Mouse (Mus musculus): ENCODE measurements around the gene Rd3l. TPM values are rescaled to one million over a fixed set of nuclear protein-coding genes. Genes with fewer than 3 reads are reported as not detected.

Rd3l gene
- polyA plus RNA-seq, 1 experiment from 2014 or later = not detected

DNA sequence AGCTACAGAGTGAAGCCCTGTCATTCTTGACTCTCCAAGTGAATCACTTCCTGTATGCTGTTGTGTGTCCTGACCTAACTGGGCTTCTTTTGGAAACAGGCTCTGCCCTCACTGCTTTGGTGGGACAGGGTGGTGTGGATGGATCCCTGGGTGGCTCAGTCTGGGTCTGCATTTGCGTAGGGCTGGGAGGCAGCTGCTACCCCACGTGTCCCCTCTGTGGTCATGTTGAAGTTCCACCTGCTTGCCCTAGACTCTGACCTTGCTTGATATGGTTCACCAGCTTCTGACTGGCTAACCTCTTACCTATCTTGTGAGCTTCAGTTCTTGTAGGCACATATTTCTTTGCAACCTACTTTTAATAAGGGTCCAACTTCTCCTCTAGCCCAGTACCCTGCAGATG, 14.0 kb upstream of the Rd3l start:
- H3K27ac ChIP-seq (replicated peaks) = no peak overlapping the region
- no peaks in the 10 kb centered on the region for H3K9me3 ChIP-seq (replicated peaks)
- H3K36me3 ChIP-seq (replicated peaks) = no peaks in the 10 kb centered on the region
- no peak overlapping the region for H3K4me3 ChIP-seq (replicated peaks)
- no peak for ATAC-seq (ENCODE audit: insufficient read depth)
- no peak overlapping the region for H3K9ac ChIP-seq
- H3K4me2 ChIP-seq = no peak overlapping the region
- H3K27me3 ChIP-seq = no peaks in the 10 kb centered on the region
- H3K4me1 ChIP-seq (replicated peaks) = no peaks in the 10 kb centered on the region
- WGBS (ENCODE audit: insufficient replicate concordance) = 71% methylated on average over 2 of the region's 2 CpGs

DNA sequence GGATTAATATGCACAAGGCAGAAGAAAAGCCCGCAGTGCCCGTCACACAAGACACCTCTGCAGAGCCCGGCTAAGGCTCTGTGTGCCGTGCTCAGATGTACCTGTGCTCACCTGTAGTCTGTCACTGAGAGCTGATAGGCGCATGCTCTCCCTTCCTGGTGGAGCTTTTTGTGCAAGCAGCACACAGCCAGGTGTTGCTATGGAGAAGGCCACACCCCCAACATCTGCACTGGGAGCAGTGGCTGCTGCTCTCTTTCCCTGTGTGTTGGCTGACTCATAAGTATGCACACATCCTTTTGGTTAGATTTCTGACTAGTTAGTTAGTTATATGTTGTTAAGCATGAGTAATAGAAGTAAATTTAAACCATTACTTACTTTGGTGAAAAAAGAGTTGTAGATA, 11.5 kb upstream of the Rd3l start:
- Histone ChIP-seq H3K27me3 (no peaks in the 10 kb centered on the region), H3K27ac (replicated peaks) (no peak overlapping the region), H3K4me1 (replicated peaks) (no peaks in the 10 kb centered on the region), H3K36me3 (replicated peaks) (no peaks in the 10 kb centered on the region), H3K9ac (no peak overlapping the region), H3K9me3 (replicated peaks) (no peaks in the 10 kb centered on the region), H3K4me3 (replicated peaks) (no peak overlapping the region), H3K4me2 (no peak overlapping the region)
- no peak for ATAC-seq (ENCODE audit: insufficient read depth)
- WGBS (ENCODE audit: insufficient replicate concordance) = 75% methylated on average over 5 of the region's 5 CpGs

GRCm38 (mm10) chr12:111986756-111987155, 5.6 kb upstream of the Rd3l start:
- H3K36me3 ChIP-seq (replicated peaks) = no peaks in the 10 kb centered on the region
- no peak for ATAC-seq (ENCODE audit: insufficient read depth)

DNA sequence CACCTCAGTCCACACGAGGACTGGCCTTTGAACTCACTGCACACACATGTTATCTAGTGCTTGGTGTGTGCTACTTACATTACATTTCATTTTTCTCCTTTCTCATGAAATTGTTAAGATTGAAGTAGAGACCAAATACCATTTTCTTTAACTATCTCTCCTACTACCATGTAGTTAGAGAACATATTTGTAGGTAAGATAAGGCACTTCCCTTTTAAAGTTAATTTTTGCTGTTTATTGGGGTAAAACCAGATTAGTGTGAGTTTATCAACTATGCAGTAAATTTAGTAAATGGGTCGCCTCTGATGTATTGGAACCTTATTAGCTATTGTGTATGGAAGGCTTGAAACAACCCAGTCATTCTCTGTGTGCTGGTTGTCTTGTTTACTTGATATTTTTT, 2.0 kb upstream of the Rd3l start:
- 24% methylated on average over 2 of the region's 2 CpGs for WGBS (ENCODE audit: insufficient replicate concordance)
- H3K36me3 ChIP-seq (replicated peaks) = no peaks in the 10 kb centered on the region
- peaks cover 4% of the 10 kb centered on the region; the same call in 1 of the 2 replicates for H3K27me3 ChIP-seq
- H3K4me2 ChIP-seq = no peak overlapping the region
- no peak for ATAC-seq (ENCODE audit: insufficient read depth)
- H3K9me3 ChIP-seq (replicated peaks) = no peaks in the 10 kb centered on the region
- H3K4me3 ChIP-seq (replicated peaks) = no peak overlapping the region
- no peaks in the 10 kb centered on the region for H3K4me1 ChIP-seq (replicated peaks)
- no peak overlapping the region for H3K27ac ChIP-seq (replicated peaks)
- H3K9ac ChIP-seq = no peak overlapping the region

More at GRCm38 (mm10) chr12:111986756-111987155, 5.6 kb upstream of the Rd3l start:
- Histone ChIP-seq H3K4me3 (replicated peaks) (no peak overlapping the region), H3K27ac (replicated peaks) (no peak overlapping the region), H3K9ac (no peak overlapping the region), H3K9me3 (replicated peaks) (no peaks in the 10 kb centered on the region), H3K4me1 (replicated peaks) (no peaks in the 10 kb centered on the region), H3K27me3 (peaks cover 4% of the 10 kb centered on the region; the same call in 1 of the 2 replicates), H3K4me2 (no peak overlapping the region)
- WGBS (ENCODE audit: insufficient replicate concordance) = 39% methylated on average over 9 of the region's 9 CpGs

DNA sequence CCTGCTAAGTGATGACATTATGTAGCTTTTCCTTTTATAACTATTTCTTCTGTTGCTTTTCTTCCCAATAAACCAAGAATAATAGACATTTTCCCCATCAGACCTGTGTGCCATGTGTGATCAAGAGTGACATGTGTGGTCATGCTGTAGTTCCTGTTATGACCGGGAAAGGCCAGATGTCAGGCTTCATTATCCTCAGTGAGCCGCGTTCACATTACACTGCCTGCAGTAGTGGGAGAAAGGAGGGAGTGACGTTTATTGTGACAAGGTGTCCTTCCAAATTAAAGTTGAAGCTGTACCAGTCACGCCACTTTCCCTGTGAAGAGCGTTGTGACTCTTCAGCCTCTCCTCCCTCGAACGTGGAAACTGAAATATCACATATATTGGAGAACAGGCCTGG, 714 bp upstream of the Rd3l start:
- H3K4me1 ChIP-seq (replicated peaks) = no peaks in the 10 kb centered on the region
- H3K4me3 ChIP-seq (replicated peaks) = no peak overlapping the region
- H3K36me3 ChIP-seq (replicated peaks) = no peaks in the 10 kb centered on the region
- no peak overlapping the region for H3K4me2 ChIP-seq
- no peak overlapping the region for H3K27ac ChIP-seq (replicated peaks)
- peaks cover 4% of the 10 kb centered on the region; the same call in 1 of the 2 replicates for H3K27me3 ChIP-seq
- ATAC-seq (ENCODE audit: insufficient read depth) = no peak
- no peak overlapping the region for H3K9ac ChIP-seq
- no peaks in the 10 kb centered on the region for H3K9me3 ChIP-seq (replicated peaks)
- 50% methylated on average over 8 of the region's 8 CpGs for WGBS (ENCODE audit: insufficient replicate concordance)

GRCm38 (mm10) chr12:111978274-111978673, 2.8 kb downstream of the Rd3l start:
- Histone ChIP-seq H3K27ac (replicated peaks) (no peak overlapping the region), H3K4me3 (replicated peaks) (no peak overlapping the region), H3K9me3 (replicated peaks) (no peaks in the 10 kb centered on the region), H3K27me3 (no peaks in the 10 kb centered on the region; the same call in none of the 2 replicates), H3K36me3 (replicated peaks) (no peaks in the 10 kb centered on the region), H3K4me1 (replicated peaks) (no peaks in the 10 kb centered on the region), H3K4me2 (no peak overlapping the region), H3K9ac (no peak overlapping the region)
- no peak for ATAC-seq (ENCODE audit: insufficient read depth)
- WGBS (ENCODE audit: insufficient replicate concordance) = 36% methylated on average over 6 of the region's 6 CpGs

DNA sequence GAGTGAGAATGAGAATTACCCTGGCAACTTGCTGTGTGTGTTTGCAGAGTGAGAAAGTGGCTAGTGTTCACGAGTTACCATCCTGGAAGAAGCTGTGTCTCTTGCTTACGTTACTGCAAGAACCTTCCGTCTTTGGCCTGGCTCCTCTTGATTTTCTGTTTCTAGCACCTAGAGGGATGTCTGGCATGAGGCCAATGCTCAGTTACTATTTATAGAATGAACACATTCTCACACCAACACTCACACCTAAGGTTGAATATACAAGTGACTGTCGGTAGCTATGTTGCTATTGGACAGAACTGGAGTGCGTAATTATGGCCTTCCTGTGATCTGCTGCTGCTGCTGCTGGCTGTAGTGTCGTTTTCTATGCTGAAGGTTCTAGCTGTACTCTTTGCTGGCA, 4.0 kb downstream of the Rd3l start:
- Histone ChIP-seq H3K4me3 (replicated peaks) (no peak overlapping the region), H3K27ac (replicated peaks) (no peak overlapping the region), H3K4me1 (replicated peaks) (no peaks in the 10 kb centered on the region), H3K9me3 (replicated peaks) (no peaks in the 10 kb centered on the region), H3K27me3 (no peaks in the 10 kb centered on the region; the same call in none of the 2 replicates), H3K36me3 (replicated peaks) (no peaks in the 10 kb centered on the region), H3K4me2 (no peak overlapping the region), H3K9ac (no peak overlapping the region)
- ATAC-seq (ENCODE audit: insufficient read depth) = no peak
- WGBS (ENCODE audit: insufficient replicate concordance) = 52% methylated on average over 6 of the region's 6 CpGs

DNA sequence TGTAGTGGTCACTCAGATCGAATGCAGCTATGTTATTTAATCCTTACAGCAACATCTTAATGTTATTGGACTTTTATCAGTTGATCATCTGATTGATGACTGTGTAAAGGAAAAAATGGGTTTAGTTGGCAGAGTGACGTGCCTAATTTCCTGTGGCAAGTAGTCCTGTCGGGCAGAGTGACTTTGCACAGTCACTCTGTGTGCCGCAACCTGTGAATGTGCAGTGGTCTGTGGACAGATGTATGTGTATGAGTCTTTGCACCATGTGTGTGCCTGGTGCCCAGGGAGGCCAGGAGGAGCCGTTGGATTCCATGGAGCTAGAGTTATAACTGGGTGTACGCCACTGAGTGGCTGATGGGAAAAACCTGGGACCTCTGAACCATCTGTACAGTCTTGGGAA, 6.5 kb downstream of the Rd3l start:
- Histone ChIP-seq H3K4me2 (no peak overlapping the region), H3K4me1 (replicated peaks) (no peaks in the 10 kb centered on the region), H3K9me3 (replicated peaks) (no peaks in the 10 kb centered on the region), H3K27me3 (no peaks in the 10 kb centered on the region; the same call in 1 of the 2 replicates), H3K36me3 (replicated peaks) (no peaks in the 10 kb centered on the region), H3K4me3 (replicated peaks) (no peak overlapping the region), H3K9ac (no peak overlapping the region), H3K27ac (replicated peaks) (no peak overlapping the region)
- no peak for ATAC-seq (ENCODE audit: insufficient read depth)
- 52% methylated on average over 6 of the region's 6 CpGs for WGBS (ENCODE audit: insufficient replicate concordance)

DNA sequence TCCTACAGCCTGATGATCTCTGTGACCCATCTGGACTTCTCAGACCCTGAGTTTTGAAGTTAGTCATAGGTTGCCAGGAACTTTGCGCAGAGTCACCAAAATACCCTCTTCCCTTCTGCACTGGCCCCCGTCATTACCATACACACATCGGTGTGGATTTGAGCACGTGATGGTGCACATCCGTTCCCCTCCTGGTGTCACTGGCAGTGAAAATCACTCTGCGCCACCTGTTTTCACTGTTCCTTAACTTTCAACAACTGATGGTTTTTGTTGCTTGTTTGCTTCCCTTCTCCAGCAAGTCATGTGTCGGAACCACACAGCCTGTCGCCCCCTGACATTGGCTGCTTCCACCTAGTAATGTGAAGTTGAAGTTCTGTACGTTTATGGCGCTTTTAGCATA, 8.6 kb downstream of the Rd3l start:
- Histone ChIP-seq H3K4me1 (replicated peaks) (no peaks in the 10 kb centered on the region), H3K27me3 (no peaks in the 10 kb centered on the region; the same call in 1 of the 2 replicates), H3K9me3 (replicated peaks) (no peaks in the 10 kb centered on the region), H3K9ac (no peak overlapping the region), H3K4me2 (no peak overlapping the region), H3K4me3 (replicated peaks) (no peak overlapping the region), H3K27ac (replicated peaks) (no peak overlapping the region), H3K36me3 (replicated peaks) (no peaks in the 10 kb centered on the region)
- 77% methylated on average over 10 of the region's 10 CpGs for WGBS (ENCODE audit: insufficient replicate concordance)
- no peak for ATAC-seq (ENCODE audit: insufficient read depth)

- ATAC-seq (ENCODE audit: insufficient read depth) = no peak
- no peaks in the 10 kb centered on the region for H3K9me3 ChIP-seq (replicated peaks)
- 75% methylated on average over 18 of the region's 18 CpGs for WGBS (ENCODE audit: insufficient replicate concordance)
These were observed 9.9 kb downstream of the Rd3l start, which contains the start of gene Tdrd9 for GRCm38 (mm10) chr12:111971231-111971686. Tdrd9 (plus strand) TSS chr12:111971559.

DNA sequence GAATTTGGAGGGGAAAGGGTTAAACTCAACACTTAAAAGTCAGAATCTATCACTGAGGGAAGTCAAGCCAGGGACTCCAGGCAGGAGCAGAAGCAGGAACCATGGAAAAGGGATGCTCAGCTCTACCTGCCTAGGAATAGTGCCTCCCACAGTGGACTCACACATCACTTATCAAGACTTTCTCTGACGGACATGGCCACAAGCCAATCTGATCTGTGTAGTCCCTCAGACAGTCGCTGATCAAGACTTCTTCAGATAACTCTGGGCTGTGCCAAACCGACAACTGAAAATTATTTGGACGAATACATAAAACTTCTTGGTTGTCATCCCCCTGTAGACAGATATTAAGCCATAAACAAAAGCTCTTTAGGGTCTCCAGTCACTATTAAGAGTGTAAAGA, 11.0 kb downstream of the Rd3l start:
- 53% methylated on average over 4 of the region's 4 CpGs for WGBS (ENCODE audit: insufficient replicate concordance)
- H3K4me2 ChIP-seq = no peak overlapping the region
- no peak for ATAC-seq (ENCODE audit: insufficient read depth)

More at GRCm38 (mm10) chr12:111971231-111971686, 9.9 kb downstream of the Rd3l start, which contains the start of gene Tdrd9:
- Histone ChIP-seq H3K4me1 (replicated peaks) (peaks cover 5% of the 10 kb centered on the region), H3K27me3 (no peaks in the 10 kb centered on the region; the same call in 1 of the 2 replicates), H3K36me3 (replicated peaks) (no peaks in the 10 kb centered on the region), H3K9ac (no peak within 1 kb of the TSS), H3K4me2 (no peak within 1 kb of the TSS), H3K4me3 (replicated peaks) (no peak within 1 kb of the TSS), H3K27ac (replicated peaks) (no peak within 1 kb of the TSS)

DNA sequence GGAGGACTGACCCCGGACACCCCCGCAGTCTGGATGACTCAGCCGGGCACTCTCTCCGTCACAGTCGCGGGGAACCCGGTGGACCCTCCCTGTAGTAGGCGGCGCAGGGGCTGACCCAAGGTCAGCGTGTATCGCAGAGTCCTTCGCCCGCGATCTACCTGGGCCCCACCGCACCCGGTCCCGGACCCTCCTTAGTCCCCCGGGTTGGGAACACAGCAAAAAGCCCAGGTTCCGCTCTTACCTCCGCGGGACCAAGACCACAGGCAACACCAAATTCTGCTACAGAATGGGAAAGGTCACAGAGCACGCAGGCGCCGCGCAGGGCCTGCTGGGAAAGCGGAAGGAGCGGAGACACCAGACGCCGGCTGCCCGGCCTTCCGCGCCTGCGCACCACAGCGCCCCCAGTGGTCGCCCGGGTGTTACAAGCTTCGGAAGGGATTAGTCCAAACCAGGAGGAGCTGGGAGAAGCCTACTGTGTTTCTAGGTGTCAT, 14.4 kb downstream of the Rd3l start, which contains the start of gene Atp5mpl:
Gene Atp5mpl, minus strand, starts transcription at position 295 of the 491 bp plus-strand sequence.
- Histone ChIP-seq H3K4me1 (replicated peaks) (peaks cover 25% of the 10 kb centered on the region), H3K9me3 (replicated peaks) (no peaks in the 10 kb centered on the region), H3K27ac (replicated peaks) (peak within 1 kb of the TSS; percentile 77), H3K36me3 (replicated peaks) (peaks cover 11% of the 10 kb centered on the region), H3K4me2 (peak within 1 kb of the TSS; percentile 82), H3K9ac (peak within 1 kb of the TSS; percentile 88), H3K4me3 (replicated peaks) (peak within 1 kb of the TSS; percentile 96), H3K27me3 (no peaks in the 10 kb centered on the region)
- ATAC-seq (ENCODE audit: insufficient read depth) = peak; percentile 89
- WGBS (ENCODE audit: insufficient replicate concordance) = under 1% methylated on average over 37 of the region's 37 CpGs

More for the DNA sequence above, 11.0 kb downstream of the Rd3l start:
- no peaks in the 10 kb centered on the region; the same call in 1 of the 2 replicates for H3K36me3 ChIP-seq (replicated peaks)
- H3K27ac ChIP-seq (replicated peaks) = no peak overlapping the region
- no peaks in the 10 kb centered on the region; the same call in 1 of the 2 replicates for H3K27me3 ChIP-seq
- H3K9me3 ChIP-seq (replicated peaks) = no peaks in the 10 kb centered on the region
- H3K4me3 ChIP-seq (replicated peaks) = no peak overlapping the region
- no peak overlapping the region for H3K9ac ChIP-seq
- peaks cover 17% of the 10 kb centered on the region for H3K4me1 ChIP-seq (replicated peaks)

All from liver, embryonic 15.5 days (tissue).